Mouse (Mus musculus) embryonic facial prominence, embryonic 11.5 days (tissue): Measurements from ENCODE around the gene Slc9a7. TPM values are rescaled to one million over a fixed set of nuclear protein-coding genes. Genes with fewer than 3 reads are reported as not detected.

Experiments used
- ATAC-seq: fragments of 200-750 bp; cut with Nextera tagmentation; replicated peaks from 2 replicates; pipeline ENCODE4 v1.8.0; 2017; ENCODE audit warnings: low read depth; ENCODE audit not compliant: insufficient number of reproducible peaks, low FRiP score, low TSS enrichment
- DNase-seq: peaks from one replicate; pipeline ENCODE4 v3.0.0-alpha.2; 2015; ENCODE audit warnings: low spot score
- H3K27ac ChIP-seq: fragments of 300-500 bp; sonication (generic); replicated peaks from 2 replicates; pipeline ENCODE4 v1.5.1; 2014; ENCODE audit warnings: mild to moderate bottlenecking, low read depth, low read length, control low read depth
- H3K27me3 ChIP-seq: fragments of 300-500 bp; sonication (generic); 2 replicates; pipeline ENCODE4 v1.6.1; 2014; ENCODE audit warnings: mild to moderate bottlenecking, low read length, moderate library complexity, mixed read lengths; ENCODE audit not compliant: control insufficient read depth, insufficient read depth
- H3K36me3 ChIP-seq: fragments of 300-500 bp; sonication (generic); replicated peaks from 2 replicates; pipeline ENCODE4 v1.6.1; 2014; ENCODE audit warnings: low read depth, mild to moderate bottlenecking, low read length, moderate library complexity, mixed read lengths; ENCODE audit not compliant: control insufficient read depth, insufficient read depth
- H3K4me1 ChIP-seq: fragments of 300-500 bp; sonication (generic); 2 replicates; pipeline ENCODE4 v1.6.1; 2014; ENCODE audit warnings: low read length, mixed read lengths; ENCODE audit not compliant: control insufficient read depth, insufficient read depth
- H3K4me2 ChIP-seq: fragments of 300-500 bp; sonication (generic); 2 replicates; pipeline ENCODE4 v1.6.1; 2014; ENCODE audit warnings: low read depth, mild to moderate bottlenecking, control low read depth, low read length, moderate library complexity
- H3K4me3 ChIP-seq: fragments of 300-500 bp; sonication (generic); 2 replicates; pipeline ENCODE4 v1.5.1; 2014; ENCODE audit warnings: low read depth, low read length, control low read depth
- H3K9ac ChIP-seq: fragments of 300-500 bp; sonication (generic); replicated peaks from 2 replicates; pipeline ENCODE4 v1.6.1; 2014; ENCODE audit warnings: mild to moderate bottlenecking, control low read depth, low read length
- H3K9me3 ChIP-seq: fragments of 300-500 bp; sonication (generic); replicated peaks from 2 replicates; pipeline ENCODE4 v1.6.1; 2016; ENCODE audit warnings: mild to moderate bottlenecking, low read length, inconsistent platforms, mixed read lengths; ENCODE audit not compliant: control insufficient read depth
- WGBS: fragments of 180-500 bp; shearing (Covaris S2); extraction: QIAGEN DNeasy Blood & Tissue Kit; methylation state at CpG from one replicate; pipeline ENCODE4 v1.1.7; 2014; 5-methylcytosine and 5-hydroxymethylcytosine counted together
- polyA plus RNA-seq: library from polyadenylated mRNA; unstranded; fragments of >200 nt; fragmentation: Nextera tagmentation; extraction: Ambion mirVana; gene quantifications from 2 replicates; pipeline ENCODE4 v1.2.1, GENCODE M21; 2014

Slc9a7 gene
- polyA plus RNA-seq, 1 experiment from 2014 or later = 1.2 TPM

DNA sequence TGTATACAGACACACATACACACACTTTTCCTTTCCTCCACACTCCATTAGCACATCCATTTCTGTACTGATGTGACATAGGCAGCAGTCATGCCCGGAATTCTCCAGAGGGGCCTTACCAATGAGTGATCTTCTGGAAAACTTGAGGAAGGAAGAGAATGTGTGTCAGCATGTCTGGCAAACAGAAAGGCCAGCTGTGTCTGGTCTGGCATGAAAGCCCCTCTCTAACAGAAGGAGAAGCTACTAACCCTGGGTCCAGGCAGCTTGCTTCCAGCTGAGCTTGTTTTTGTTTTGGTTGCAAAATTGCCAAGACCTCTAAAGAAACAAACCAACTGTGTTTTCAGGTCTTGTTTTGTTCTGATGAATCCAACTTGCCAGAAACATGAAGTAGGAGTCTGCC, 162.1 kb downstream of the Slc9a7 start:
- Histone ChIP-seq H3K4me1 (no peaks in the 10 kb centered on the region), H3K4me2 (no peak overlapping the region), H3K9ac (no peak overlapping the region), H3K27me3 (no peaks in the 10 kb centered on the region), H3K9me3 (no peaks in the 10 kb centered on the region), H3K36me3 (no peaks in the 10 kb centered on the region), H3K4me3 (no peak overlapping the region), H3K27ac (no peak overlapping the region)
- WGBS = 86% methylated on average over 1 of the region's 1 CpGs
- DNase-seq (no peak), ATAC-seq (no peak)

DNA sequence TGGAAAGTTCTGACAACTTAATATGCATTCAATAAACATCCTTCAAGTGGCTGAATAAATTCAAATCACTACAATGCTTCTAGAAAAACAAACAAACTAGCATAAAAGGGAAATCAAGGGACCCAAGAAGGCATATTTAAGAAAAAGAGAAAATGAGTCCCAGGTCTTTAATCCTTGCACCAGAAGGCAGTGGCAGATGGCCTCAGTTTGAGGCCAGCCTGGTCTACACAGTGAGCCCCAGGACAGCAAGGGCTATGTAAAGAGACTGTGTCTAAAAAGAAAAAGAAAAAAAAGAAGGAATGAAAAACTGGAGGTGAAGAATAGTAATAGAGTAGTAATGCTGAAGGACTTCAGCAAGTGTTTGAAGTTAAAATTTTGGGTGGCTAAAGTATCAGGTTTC, 162.7 kb downstream of the Slc9a7 start:
- Histone ChIP-seq H3K27me3 (no peaks in the 10 kb centered on the region), H3K9ac (no peak overlapping the region), H3K4me3 (no peak overlapping the region), H3K4me1 (no peaks in the 10 kb centered on the region), H3K36me3 (no peaks in the 10 kb centered on the region), H3K9me3 (no peaks in the 10 kb centered on the region), H3K27ac (no peak overlapping the region), H3K4me2 (no peak overlapping the region)
- ATAC-seq = no peak
- no peak for DNase-seq

DNA sequence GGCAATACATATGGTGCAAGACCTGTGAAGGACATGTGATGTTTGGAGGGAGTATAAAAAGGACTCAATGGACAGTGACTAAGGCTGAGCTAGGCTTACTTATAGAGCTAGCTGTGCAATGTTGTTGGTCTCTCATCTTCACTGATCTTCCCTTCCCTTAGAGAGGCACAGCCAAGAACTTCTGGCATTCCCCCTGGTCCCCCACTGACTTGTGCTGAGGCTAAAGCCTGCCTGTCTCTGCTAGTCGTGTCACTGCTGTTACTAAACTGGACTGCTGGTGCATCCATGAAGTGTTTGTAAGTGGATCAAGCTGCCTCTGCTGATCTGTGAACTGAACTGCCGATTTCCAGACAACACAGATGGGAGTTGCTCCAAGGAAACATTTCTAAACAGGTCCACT, 166.1 kb downstream of the Slc9a7 start:
- ATAC-seq (no peak), DNase-seq (no peak)
- Histone ChIP-seq H3K4me3 (no peak overlapping the region), H3K4me2 (no peak overlapping the region), H3K9me3 (no peaks in the 10 kb centered on the region), H3K27ac (no peak overlapping the region), H3K4me1 (no peaks in the 10 kb centered on the region), H3K27me3 (no peaks in the 10 kb centered on the region), H3K9ac (no peak overlapping the region), H3K36me3 (no peaks in the 10 kb centered on the region)
- whole genome bisulfite sequencing = 69% methylated on average over 2 of the region's 2 CpGs

DNA sequence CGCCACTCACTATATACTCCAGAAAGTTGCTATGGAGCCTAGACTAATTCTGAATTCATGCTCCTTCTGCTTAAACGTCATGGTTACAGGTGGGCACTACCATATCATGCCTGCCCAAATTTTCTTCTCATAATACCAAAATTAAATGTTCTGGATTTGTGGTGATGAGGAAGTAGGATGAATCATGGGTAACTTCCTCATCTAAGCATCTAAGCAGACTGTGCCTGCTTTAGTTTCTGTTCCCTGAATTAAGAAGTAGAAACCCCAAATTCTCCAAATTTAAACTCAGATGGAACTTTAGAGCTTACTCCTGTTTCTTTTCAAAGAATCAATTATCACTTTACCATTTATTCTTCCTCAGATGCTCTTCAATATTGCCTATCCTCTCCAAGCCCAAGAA, 173.9 kb downstream of the Slc9a7 start:
- H3K9ac ChIP-seq = no peak overlapping the region
- no peak for DNase-seq
- H3K36me3 ChIP-seq = no peaks in the 10 kb centered on the region
- no peak overlapping the region for H3K4me2 ChIP-seq
- no peaks in the 10 kb centered on the region for H3K27me3 ChIP-seq
- WGBS = 76% methylated on average over 2 of the region's 2 CpGs
- H3K9me3 ChIP-seq = no peaks in the 10 kb centered on the region
- no peak for ATAC-seq
- no peak overlapping the region for H3K4me3 ChIP-seq
- H3K27ac ChIP-seq = no peak overlapping the region
- H3K4me1 ChIP-seq = no peaks in the 10 kb centered on the region

DNA sequence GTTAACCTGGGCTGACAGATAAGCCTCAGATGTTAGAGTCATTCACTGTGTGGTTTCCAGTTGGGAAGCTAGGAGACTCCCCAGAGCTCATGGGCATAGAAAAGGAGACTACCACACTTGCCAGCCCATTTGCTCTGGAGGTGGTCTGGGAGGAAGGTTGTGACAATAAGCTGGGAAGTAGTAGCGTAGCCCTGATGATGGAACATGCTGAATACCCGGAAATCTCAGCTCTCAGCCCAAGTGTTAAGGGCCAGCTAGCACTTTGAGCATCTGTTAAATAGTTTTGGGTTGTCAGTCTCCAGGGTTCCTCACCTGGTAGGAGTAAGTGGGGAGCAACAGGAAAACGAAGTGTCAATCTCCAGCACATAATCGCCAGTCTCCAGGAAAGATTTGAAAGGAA, 221.4 kb downstream of the Slc9a7 start:
- Histone ChIP-seq H3K4me3 (no peak overlapping the region), H3K27me3 (no peaks in the 10 kb centered on the region), H3K36me3 (no peaks in the 10 kb centered on the region), H3K9me3 (no peaks in the 10 kb centered on the region), H3K9ac (no peak overlapping the region), H3K4me1 (no peaks in the 10 kb centered on the region), H3K27ac (no peak overlapping the region), H3K4me2 (no peak overlapping the region)
- WGBS = 47% methylated on average over 4 of the region's 4 CpGs
- ATAC-seq = no peak
- DNase-seq = no peak

DNA sequence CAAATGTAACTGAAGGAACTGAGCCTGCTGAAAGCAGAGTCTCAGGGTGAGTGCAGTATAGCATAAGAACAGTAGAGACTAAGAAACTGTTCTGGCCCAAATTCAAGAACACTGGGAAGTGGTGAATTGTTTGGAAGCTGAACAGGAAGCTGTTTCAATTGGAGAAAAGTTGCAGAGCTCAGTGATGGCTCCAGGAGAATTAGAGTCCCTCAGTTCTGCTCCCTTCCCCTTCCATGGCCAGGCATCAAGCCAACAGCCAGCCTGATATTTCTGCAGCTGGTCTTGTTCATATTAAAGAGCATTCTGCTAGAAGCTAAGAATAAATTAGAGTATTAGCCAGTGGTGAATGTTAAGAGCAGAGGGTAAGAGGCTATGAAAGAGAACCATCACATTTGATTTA, 225.0 kb downstream of the Slc9a7 start:
- Histone ChIP-seq H3K9ac (no peak overlapping the region), H3K27ac (no peak overlapping the region), H3K4me3 (no peak overlapping the region), H3K4me2 (no peak overlapping the region), H3K36me3 (no peaks in the 10 kb centered on the region), H3K4me1 (no peaks in the 10 kb centered on the region), H3K9me3 (no peaks in the 10 kb centered on the region), H3K27me3 (no peaks in the 10 kb centered on the region)
- no peak for ATAC-seq
- no peak for DNase-seq

DNA sequence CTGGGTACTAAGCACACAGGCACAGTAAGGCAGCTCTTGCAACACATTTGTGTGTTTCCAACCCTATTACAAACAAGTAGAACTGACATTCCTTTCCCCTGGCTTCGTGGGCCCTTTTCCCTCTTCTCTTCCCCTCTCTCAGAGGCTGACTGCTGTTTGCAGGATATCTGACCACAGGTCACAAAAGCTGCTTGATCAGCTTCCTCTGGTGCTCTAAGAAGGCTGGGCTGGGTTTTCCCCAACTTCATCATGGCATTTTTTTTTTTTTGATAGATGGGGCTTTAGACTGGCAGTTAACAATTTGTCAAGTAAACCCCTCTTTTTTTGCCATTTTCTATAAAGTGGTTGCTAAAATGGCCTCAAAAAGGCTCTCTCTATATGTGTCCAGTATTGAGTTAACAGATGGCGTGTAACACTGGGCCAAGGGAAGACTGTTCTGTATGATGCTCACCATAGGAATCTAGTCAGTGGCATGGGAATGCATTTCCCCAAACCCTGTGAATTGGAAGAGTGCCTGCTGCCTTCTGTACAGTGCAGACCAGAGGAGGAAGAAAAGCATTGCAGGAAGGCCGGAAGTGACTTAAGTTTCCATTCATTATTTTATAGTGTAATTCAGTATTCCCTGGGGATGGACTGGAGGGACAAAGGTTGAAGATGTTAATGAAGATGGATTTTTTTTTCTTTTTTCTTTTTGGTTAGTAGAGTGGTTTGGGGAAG, 229.7 kb downstream of the Slc9a7 start:
- Histone ChIP-seq H3K4me3 (no peak overlapping the region), H3K4me1 (no peaks in the 10 kb centered on the region), H3K4me2 (no peak overlapping the region), H3K27me3 (peaks cover 3% of the 10 kb centered on the region), H3K9ac (no peak overlapping the region), H3K9me3 (no peaks in the 10 kb centered on the region), H3K27ac (no peak overlapping the region), H3K36me3 (no peaks in the 10 kb centered on the region)
- DNase-seq (no peak), ATAC-seq (no peak)
- WGBS = 46% methylated on average over 3 of the region's 3 CpGs

DNA sequence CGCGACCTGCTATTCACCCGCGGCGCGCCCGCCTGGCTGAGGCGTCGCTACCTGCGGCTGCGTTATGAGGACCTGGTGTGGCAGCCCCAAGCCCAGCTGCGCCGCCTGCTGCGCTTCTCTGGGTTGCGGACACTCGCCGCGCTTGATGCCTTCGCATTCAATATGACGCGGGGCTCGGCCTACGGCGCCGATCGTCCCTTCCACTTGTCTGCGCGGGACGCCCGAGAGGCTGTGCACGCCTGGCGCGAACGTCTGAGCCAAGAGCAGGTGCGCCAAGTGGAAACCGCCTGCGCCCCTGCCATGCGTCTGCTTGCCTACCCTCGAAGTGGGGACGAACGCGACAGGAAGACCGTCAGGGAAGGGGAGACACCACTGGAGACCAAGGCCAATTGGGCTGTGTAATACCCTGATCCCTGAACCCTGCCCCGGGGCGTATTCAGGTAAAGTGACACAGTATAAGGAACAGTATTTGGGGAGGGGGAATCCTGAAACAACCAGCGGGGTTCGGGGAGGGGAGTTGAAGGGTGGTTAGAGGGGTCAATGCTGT, 230.8 kb downstream of the Slc9a7 start:
- Histone ChIP-seq H3K4me3 (peak overlapping the region; percentile 40), H3K27ac (no peak overlapping the region), H3K27me3 (peaks cover 3% of the 10 kb centered on the region), H3K4me1 (no peaks in the 10 kb centered on the region), H3K9ac (no peak overlapping the region), H3K36me3 (no peaks in the 10 kb centered on the region), H3K9me3 (no peaks in the 10 kb centered on the region), H3K4me2 (peak overlapping the region; percentile 69)
- WGBS = 17% methylated on average over 24 of the region's 47 CpGs
- DNase-seq = no peak
- no peak for ATAC-seq
